Mouse (Mus musculus) midbrain, embryonic 11.5 days (tissue): ENCODE data around the gene Zbtb22. TPM values are rescaled to one million over a fixed set of nuclear protein-coding genes. Genes with fewer than 3 reads are reported as not detected.

Experiments
- ATAC-seq: fragments of 200-750 bp; cut with Nextera tagmentation; 2 replicates; pipeline ENCODE4 v1.8.0; 2017; ENCODE audit warnings: moderate TSS enrichment, moderate library complexity; ENCODE audit not compliant: low FRiP score
- DNase-seq: peaks from one replicate; pipeline ENCODE4 v3.0.0; 2015; ENCODE audit warnings: low spot score; ENCODE audit errors: missing footprints
- H3K27ac ChIP-seq: fragments of 300-500 bp; sonication (generic); 2 replicates; pipeline ENCODE4 v1.5.1; 2014; ENCODE audit warnings: low read depth, low read length
- H3K27me3 ChIP-seq: fragments of 300-500 bp; sonication (generic); 2 replicates; pipeline ENCODE4 v1.6.1; 2014; ENCODE audit warnings: mild to moderate bottlenecking, low read length, moderate library complexity, mixed read lengths; ENCODE audit not compliant: control insufficient read depth, insufficient read depth
- H3K36me3 ChIP-seq: fragments of 300-500 bp; sonication (generic); 2 replicates; pipeline ENCODE4 v1.6.1; 2014; ENCODE audit warnings: mild to moderate bottlenecking, low read length, moderate library complexity, mixed read lengths; ENCODE audit not compliant: control insufficient read depth, insufficient read depth
- H3K4me1 ChIP-seq: fragments of 300-500 bp; sonication (generic); 2 replicates; pipeline ENCODE4 v1.6.1; 2014; ENCODE audit warnings: low read length; ENCODE audit not compliant: control insufficient read depth, insufficient read depth
- H3K4me2 ChIP-seq: fragments of 300-500 bp; sonication (generic); 2 replicates; pipeline ENCODE4 v1.6.1; 2014; ENCODE audit warnings: mild to moderate bottlenecking, moderate library complexity
- H3K4me3 ChIP-seq: fragments of 300-500 bp; sonication (generic); 2 replicates; pipeline ENCODE4 v1.5.1; 2014; ENCODE audit warnings: low read depth, low read length
- H3K9ac ChIP-seq: fragments of 300-500 bp; sonication (generic); 2 replicates; pipeline ENCODE4 v1.6.1; 2014; ENCODE audit warnings: low read length
- H3K9me3 ChIP-seq: fragments of 300-500 bp; sonication (generic); 2 replicates; pipeline ENCODE4 v1.6.1; 2016; ENCODE audit warnings: low read length; ENCODE audit not compliant: control insufficient read depth
- WGBS: fragments of 180-500 bp; shearing (Covaris S2); extraction: QIAGEN DNeasy Blood & Tissue Kit; methylation state at CpG from one replicate; pipeline ENCODE4 v1.1.7; 2014; 5-methylcytosine and 5-hydroxymethylcytosine counted together
- polyA plus RNA-seq: library from polyadenylated mRNA; unstranded; fragments of >200 nt; fragmentation: Nextera tagmentation; extraction: Ambion mirVana; gene quantifications from 2 replicates; pipeline ENCODE4 v1.2.1, GENCODE M21; 2014

Zbtb22 gene
- polyA plus RNA-seq, 1 experiment from 2014 or later: 9.4 TPM

DNA sequence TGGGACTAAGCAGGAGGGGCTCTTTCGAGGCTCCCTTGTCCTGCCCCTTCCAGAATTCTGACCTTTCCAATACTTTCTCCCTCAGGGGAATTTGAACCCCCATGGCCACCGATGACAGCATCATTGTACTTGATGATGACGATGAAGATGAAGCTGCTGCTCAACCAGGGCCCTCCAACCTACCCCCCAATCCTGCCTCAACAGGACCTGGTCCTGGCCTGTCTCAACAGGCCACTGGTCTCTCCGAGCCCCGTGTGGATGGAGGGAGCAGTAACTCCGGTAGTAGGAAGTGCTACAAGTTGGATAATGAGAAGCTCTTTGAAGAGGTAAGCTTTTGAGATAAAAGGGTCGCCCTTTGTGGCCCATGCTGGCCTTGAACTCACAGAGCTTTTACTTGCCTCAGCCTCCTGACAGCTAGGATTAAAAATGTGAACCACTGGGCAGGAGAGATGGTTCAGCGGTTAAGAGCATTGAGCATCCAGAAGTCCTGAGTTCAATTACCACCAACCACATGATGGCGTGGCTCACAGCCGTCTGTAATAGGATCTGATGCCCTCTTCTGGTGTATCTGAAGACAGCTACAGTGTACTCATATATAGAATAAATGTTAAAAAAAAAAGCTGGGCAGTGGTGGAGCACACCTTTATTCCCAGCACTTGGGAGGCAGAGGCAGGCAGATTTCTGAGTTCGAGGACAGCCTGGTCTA, 5.2 kb upstream of the Zbtb22 start:
- Histone ChIP-seq H3K36me3 (peaks cover 18% of the 10 kb centered on the region), H3K4me2 (peak overlapping the region; percentile 99), H3K27ac (no peak overlapping the region), H3K27me3 (no peaks in the 10 kb centered on the region), H3K9me3 (no peaks in the 10 kb centered on the region), H3K4me1 (peaks cover 20% of the 10 kb centered on the region), H3K4me3 (peak overlapping the region; percentile 83), H3K9ac (peak overlapping the region; percentile 88)
- DNase-seq (no peak), ATAC-seq (no peak)
- WGBS: 63% methylated on average over 11 of the region's 11 CpGs

GRCm38 (mm10) chr17:33911052-33911812, 4.5 kb upstream of the Zbtb22 start:
- DNase-seq: no peak
- ATAC-seq: no peak
- Histone ChIP-seq H3K27me3 (no peaks in the 10 kb centered on the region), H3K36me3 (peaks cover 18% of the 10 kb centered on the region), H3K27ac (no peak overlapping the region), H3K4me2 (no peak overlapping the region), H3K4me1 (peaks cover 20% of the 10 kb centered on the region), H3K9ac (no peak overlapping the region), H3K4me3 (no peak overlapping the region), H3K9me3 (no peaks in the 10 kb centered on the region)
- whole genome bisulfite sequencing: 94% methylated on average over 31 of the region's 31 CpGs

- Histone ChIP-seq H3K4me1 (peaks cover 27% of the 10 kb centered on the region), H3K27me3 (no peaks in the 10 kb centered on the region), H3K4me3 (no peak overlapping the region), H3K27ac (no peak overlapping the region), H3K9me3 (no peaks in the 10 kb centered on the region), H3K4me2 (no peak overlapping the region), H3K9ac (no peak overlapping the region), H3K36me3 (peaks cover 18% of the 10 kb centered on the region)
- ATAC-seq (no peak), DNase-seq (no peak)
- WGBS: 92% methylated on average over 28 of the region's 28 CpGs
Observed at GRCm38 (mm10) chr17:33911813-33912414, 3.8 kb upstream of the Zbtb22 start.

DNA sequence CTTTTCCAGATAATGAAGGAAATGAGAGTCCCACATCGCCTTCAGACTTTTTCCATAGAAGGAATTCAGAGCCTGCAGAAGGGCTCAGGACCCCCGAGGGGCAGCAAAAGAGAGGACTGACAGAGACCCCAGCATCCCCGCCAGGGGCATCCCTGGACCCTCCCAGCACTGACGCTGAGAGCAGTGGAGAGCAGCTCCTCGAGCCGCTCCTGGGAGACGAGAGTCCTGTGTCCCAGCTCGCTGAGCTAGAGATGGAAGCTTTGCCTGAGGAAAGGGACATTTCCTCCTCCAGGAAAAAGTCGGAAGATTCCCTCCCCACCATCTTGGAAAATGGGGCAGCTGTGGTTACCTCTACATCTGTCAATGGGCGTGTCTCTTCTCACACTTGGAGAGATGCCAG, 2.4 kb upstream of the Zbtb22 start:
- Histone ChIP-seq H3K9me3 (no peaks in the 10 kb centered on the region), H3K27ac (no peak overlapping the region), H3K4me1 (peaks cover 28% of the 10 kb centered on the region), H3K4me3 (no peak overlapping the region), H3K4me2 (no peak overlapping the region), H3K36me3 (peaks cover 24% of the 10 kb centered on the region), H3K27me3 (no peaks in the 10 kb centered on the region), H3K9ac (no peak overlapping the region)
- no peak for DNase-seq
- 92% methylated on average over 10 of the region's 10 CpGs for WGBS
- ATAC-seq: no peak

- no peaks in the 10 kb centered on the region for H3K27me3 ChIP-seq
- WGBS: 94% methylated on average over 8 of the region's 8 CpGs
- H3K9me3 ChIP-seq: no peaks in the 10 kb centered on the region
- ATAC-seq (no peak), DNase-seq (no peak)
- H3K27ac ChIP-seq: no peak overlapping the region
- peaks cover 24% of the 10 kb centered on the region for H3K4me1 ChIP-seq
- H3K4me2 ChIP-seq: no peak overlapping the region
- no peak overlapping the region for H3K9ac ChIP-seq
- peaks cover 24% of the 10 kb centered on the region for H3K36me3 ChIP-seq
- H3K4me3 ChIP-seq: no peak overlapping the region
Observed at GRCm38 (mm10) chr17:33913905-33914304, 1.8 kb upstream of the Zbtb22 start.

- H3K9me3 ChIP-seq: no peaks in the 10 kb centered on the region
- 67% methylated on average over 13 of the region's 13 CpGs for WGBS
Observed at GRCm38 (mm10) chr17:33914969-33915391, 724 bp upstream of the Zbtb22 start.

DNA sequence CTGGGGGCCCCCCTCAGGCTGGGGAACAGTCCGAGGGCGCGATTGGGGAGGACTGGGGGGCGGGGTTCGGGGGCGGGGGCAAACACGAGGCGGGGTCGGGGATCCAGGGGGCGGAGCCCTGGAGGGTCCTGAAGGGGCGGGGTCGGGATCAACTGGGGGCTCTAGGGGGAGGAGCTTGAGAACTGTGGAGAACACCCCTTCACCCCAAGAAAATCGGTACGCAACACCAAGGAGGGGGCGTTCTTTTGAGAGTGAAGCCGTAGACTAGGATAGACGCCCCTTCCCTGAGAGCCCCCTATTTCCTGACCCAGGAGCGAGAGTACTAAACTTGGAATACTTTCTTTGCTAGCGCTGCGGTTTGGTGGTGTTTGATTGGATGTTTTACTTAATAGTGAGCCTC, 590 bp downstream of the Zbtb22 start:
- peak overlapping the region; percentile 64 for H3K4me2 ChIP-seq
- H3K27me3 ChIP-seq: no peaks in the 10 kb centered on the region; the same call in 1 of the 2 replicates
- H3K27ac ChIP-seq: peak overlapping the region; percentile 71
- H3K36me3 ChIP-seq: peaks cover 24% of the 10 kb centered on the region
- peaks cover 35% of the 10 kb centered on the region for H3K4me1 ChIP-seq
- peak; percentile 95 for DNase-seq
- H3K9ac ChIP-seq: peak overlapping the region; percentile 65
- 3% methylated on average over 12 of the region's 20 CpGs for WGBS
- H3K4me3 ChIP-seq: peak overlapping the region; percentile 65
- H3K9me3 ChIP-seq: no peaks in the 10 kb centered on the region
- peak; percentile 39 for ATAC-seq

More at GRCm38 (mm10) chr17:33914969-33915391, 724 bp upstream of the Zbtb22 start:
- no peak for DNase-seq
- H3K9ac ChIP-seq: no peak overlapping the region
- H3K27ac ChIP-seq: no peak overlapping the region
- ATAC-seq: no peak
- H3K4me2 ChIP-seq: peak overlapping the region; percentile 64
- peaks cover 33% of the 10 kb centered on the region for H3K4me1 ChIP-seq
- no peaks in the 10 kb centered on the region; the same call in 1 of the 2 replicates for H3K27me3 ChIP-seq
- peaks cover 24% of the 10 kb centered on the region for H3K36me3 ChIP-seq
- peak overlapping the region; percentile 65; the same call in 1 of the 2 replicates for H3K4me3 ChIP-seq

DNA sequence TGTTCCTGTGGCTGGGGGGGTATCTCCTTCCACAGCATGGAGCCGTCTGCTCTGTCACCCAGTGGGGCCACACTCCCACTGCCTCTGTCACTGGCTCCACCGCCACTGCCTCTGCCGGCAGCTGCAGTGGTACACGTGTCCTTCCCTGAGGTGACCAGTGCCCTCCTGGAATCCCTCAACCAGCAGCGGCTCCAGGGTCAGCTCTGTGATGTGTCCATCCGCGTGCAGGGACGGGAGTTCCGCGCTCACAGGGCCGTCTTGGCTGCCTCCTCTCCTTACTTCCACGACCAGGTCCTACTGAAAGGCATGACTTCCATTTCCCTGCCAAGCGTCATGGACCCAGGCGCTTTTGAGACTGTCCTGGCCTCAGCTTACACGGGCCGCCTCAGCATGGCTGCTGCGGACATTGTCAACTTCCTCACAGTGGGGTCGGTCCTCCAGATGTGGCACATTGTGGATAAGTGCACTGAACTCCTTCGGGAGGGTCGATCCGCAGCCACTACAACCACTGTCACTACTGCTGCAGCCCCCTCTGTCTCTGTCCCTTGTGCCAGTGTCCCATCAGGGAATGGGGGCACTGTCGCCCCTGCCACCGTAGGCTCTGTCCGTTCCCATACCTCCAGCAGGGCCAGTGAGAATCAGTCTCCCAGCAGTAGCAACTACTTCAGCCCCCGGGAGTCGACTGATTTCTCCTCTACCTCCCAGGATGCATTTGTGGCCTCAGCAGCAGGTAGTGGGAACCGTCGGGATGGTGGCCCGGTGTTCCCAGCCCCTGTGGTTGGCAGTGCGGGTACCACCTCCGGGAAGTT, 1.3 kb downstream of the Zbtb22 start:
- H3K27ac ChIP-seq: no peak overlapping the region
- DNase-seq: no peak
- peaks cover 24% of the 10 kb centered on the region for H3K36me3 ChIP-seq
- peaks cover 35% of the 10 kb centered on the region for H3K4me1 ChIP-seq
- no peaks in the 10 kb centered on the region; the same call in 1 of the 2 replicates for H3K27me3 ChIP-seq
- H3K4me3 ChIP-seq: peak overlapping the region; percentile 65
- 73% methylated on average over 31 of the region's 31 CpGs for WGBS
- H3K9me3 ChIP-seq: no peaks in the 10 kb centered on the region
- ATAC-seq: no peak
- peak overlapping the region; percentile 65 for H3K9ac ChIP-seq
- peak overlapping the region; percentile 64 for H3K4me2 ChIP-seq
